Mouse (Mus musculus) ES-E14 (cell line): ENCODE data around the gene Rasgef1c. TPM values are rescaled to one million over a fixed set of nuclear protein-coding genes. Genes with fewer than 3 reads are reported as not detected.

ENCODE experiments used
- DNase-seq: peaks from one replicate; pipeline ENCODE4 v3.0.0-alpha.2; 2013; ENCODE audit warnings: low read depth, low spot score
- H3K27ac ChIP-seq: 2 replicates; pipeline ENCODE4 v1.5.1; 2012; ENCODE audit warnings: low read depth, mild to moderate bottlenecking, low read length, moderate library complexity, mixed read lengths; ENCODE audit not compliant: poor library complexity, insufficient read depth, severe bottlenecking
- H3K36me3 ChIP-seq: 2 replicates; pipeline ENCODE4 v1.6.1; 2012; ENCODE audit warnings: mild to moderate bottlenecking, low read length, moderate library complexity, mixed read lengths; ENCODE audit not compliant: control insufficient read depth, poor library complexity, insufficient read depth, severe bottlenecking
- H3K4me1 ChIP-seq, 2 experiments: fragments of 150-350 bp in 1 of 2; sonication (generic) in 1 of 2; 2 replicates each; pipeline ENCODE4 v1.6.1; 2012; ENCODE audit warnings: low read length in 2 of 2, mild to moderate bottlenecking in 1 of 2, mixed read lengths in 1 of 2; ENCODE audit not compliant: control insufficient read depth in 2 of 2, insufficient read depth in 2 of 2, poor library complexity in 1 of 2
- H3K4me3 ChIP-seq, 2 experiments: fragments of 150-350 bp in 1 of 2; sonication (generic) in 1 of 2; 2 replicates each; pipeline ENCODE4 v1.5.1; 2012; ENCODE audit warnings: low read length in 2 of 2, low read depth in 1 of 2, mild to moderate bottlenecking in 1 of 2, mixed read lengths in 1 of 2; ENCODE audit not compliant: insufficient read depth in 1 of 2, poor library complexity in 1 of 2, severe bottlenecking in 1 of 2
- H3K9ac ChIP-seq: 2 replicates; pipeline ENCODE4 v1.6.1; 2012; ENCODE audit warnings: low read depth, mild to moderate bottlenecking, low read length, mixed read lengths; ENCODE audit not compliant: poor library complexity, insufficient read depth, severe bottlenecking
- H3K9me3 ChIP-seq: fragments of 150-350 bp; sonication (generic); 2 replicates; pipeline ENCODE4 v1.6.1; 2012; ENCODE audit warnings: low read depth, mild to moderate bottlenecking, low read length; ENCODE audit not compliant: control insufficient read depth, insufficient read depth
- CHD2 ChIP-seq: IDR thresholded peaks from 2 replicates; pipeline ENCODE4 v1.6.1; 2014; ENCODE audit warnings: mild to moderate bottlenecking, low read depth, low read length, inconsistent platforms
- HCFC1 ChIP-seq: IDR thresholded peaks from 2 replicates; pipeline ENCODE4 v1.6.1; 2012; ENCODE audit warnings: low read length, inconsistent platforms, borderline replicate concordance; ENCODE audit not compliant: insufficient read depth
- MAFK ChIP-seq: IDR thresholded peaks from 2 replicates; pipeline ENCODE4 v1.6.1; 2014; ENCODE audit warnings: mild to moderate bottlenecking, low read depth, low read length, inconsistent platforms; ENCODE audit not compliant: insufficient read depth
- ZC3H11A ChIP-seq: IDR thresholded peaks from 2 replicates; pipeline ENCODE4 v1.6.1; 2012; ENCODE audit warnings: low read depth, mild to moderate bottlenecking, inconsistent platforms, low read length, borderline replicate concordance
- ZNF384 ChIP-seq: IDR thresholded peaks from 2 replicates; pipeline ENCODE4 v1.6.1; 2012; ENCODE audit warnings: low read depth, low read length, inconsistent platforms
- in situ Hi-C, 2 experiments: fragments of 600-800 bp; cut with MboI; formaldehyde crosslinking; loops; one replicate each; pipeline ENCODE4 v1.15.1; 2025; ENCODE audit warnings: low sequenced_read_pairs in 2 of 2, inconsistent platforms in 1 of 2; ENCODE audit not compliant: unreplicated experiment in 2 of 2
- total RNA-seq: library from RNA; depleted of rRNA; stranded (reverse); fragments of 300-350 nt; gene quantifications from 2 replicates; pipeline ENCODE4 v1.2.3, GENCODE M21; 2012

Rasgef1c gene
- total RNA-seq, 1 experiment: 0.76 TPM

- H3K9me3 ChIP-seq: no peaks in the 10 kb centered on the region
- DNase-seq: no peak
- H3K4me1 ChIP-seq: no peaks in the 10 kb centered on the region
- no peak overlapping the region for H3K27ac ChIP-seq
- no peak overlapping the region for H3K9ac ChIP-seq
- H3K36me3 ChIP-seq: no peaks in the 10 kb centered on the region
- no peak overlapping the region for H3K4me3 ChIP-seq
- in situ Hi-C loops: no loop called here
- TF ChIP-seq ZNF384 (no peak), ZC3H11A (no peak), MAFK (no peak), CHD2 (no peak), HCFC1 (no peak)
Observed at GRCm38 (mm10) chr11:49953616-49954015, 52.0 kb downstream of the Rasgef1c start.

DNA sequence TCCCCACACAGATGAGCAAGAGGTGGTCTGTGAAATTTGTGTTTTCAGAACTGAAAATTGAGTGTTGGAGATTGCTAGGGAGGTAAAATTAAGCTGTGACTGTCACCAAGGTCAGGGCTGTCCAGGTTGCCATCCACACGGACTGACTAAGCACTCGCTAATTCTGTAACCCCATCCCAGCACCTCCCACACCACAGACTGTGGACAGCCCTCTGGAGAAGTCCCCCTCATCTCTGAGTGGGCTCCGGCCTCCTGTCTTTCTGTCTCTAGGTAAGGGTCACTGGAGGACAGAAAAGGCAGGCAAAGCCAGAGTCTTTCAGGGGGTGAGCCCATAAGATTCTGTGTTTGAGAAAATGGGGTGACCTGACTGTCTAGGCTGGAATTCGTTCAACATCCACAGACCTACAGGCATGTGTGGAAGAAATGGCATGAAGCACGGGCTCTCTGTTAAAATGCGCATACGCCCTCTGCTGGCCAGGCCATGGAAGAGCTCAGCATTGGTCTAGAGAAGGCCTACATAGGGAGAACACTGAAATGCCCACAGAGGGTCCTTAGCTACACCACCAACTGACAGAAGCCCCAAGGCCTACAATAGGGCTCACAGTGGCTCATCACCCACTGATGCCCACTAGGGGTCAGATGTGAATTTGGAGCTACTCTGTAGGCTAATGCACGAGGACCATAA lies 54.1 kb downstream of the Rasgef1c start:
- TF ChIP-seq ZC3H11A (peak; percentile 8; the same call in 1 of the 2 replicates), HCFC1 (no peak), CHD2 (no peak)
- Histone ChIP-seq H3K27ac (no peak overlapping the region), H3K9me3 (no peaks in the 10 kb centered on the region), H3K9ac (no peak overlapping the region), H3K4me1 (no peaks in the 10 kb centered on the region), H3K4me3 (no peak overlapping the region), H3K36me3 (no peaks in the 10 kb centered on the region)
- in situ Hi-C loops: no loop called here
- peak; percentile 62 for DNase-seq

- H3K9ac ChIP-seq: no peak overlapping the region
- H3K9me3 ChIP-seq: no peaks in the 10 kb centered on the region
- H3K36me3 ChIP-seq: no peaks in the 10 kb centered on the region
- in situ Hi-C loops: no loop called here
- TF ChIP-seq MAFK: no peak
- TF ChIP-seq HCFC1: no peak
- no peak for TF ChIP-seq ZNF384
- TF ChIP-seq ZC3H11A: no peak
- TF ChIP-seq CHD2: no peak
- H3K27ac ChIP-seq: no peak overlapping the region
- H3K4me3 ChIP-seq: no peak overlapping the region
- peak; percentile 34 for DNase-seq
- H3K4me1 ChIP-seq: no peaks in the 10 kb centered on the region
Observed at GRCm38 (mm10) chr11:49958017-49958416, 56.4 kb downstream of the Rasgef1c start.

DNA sequence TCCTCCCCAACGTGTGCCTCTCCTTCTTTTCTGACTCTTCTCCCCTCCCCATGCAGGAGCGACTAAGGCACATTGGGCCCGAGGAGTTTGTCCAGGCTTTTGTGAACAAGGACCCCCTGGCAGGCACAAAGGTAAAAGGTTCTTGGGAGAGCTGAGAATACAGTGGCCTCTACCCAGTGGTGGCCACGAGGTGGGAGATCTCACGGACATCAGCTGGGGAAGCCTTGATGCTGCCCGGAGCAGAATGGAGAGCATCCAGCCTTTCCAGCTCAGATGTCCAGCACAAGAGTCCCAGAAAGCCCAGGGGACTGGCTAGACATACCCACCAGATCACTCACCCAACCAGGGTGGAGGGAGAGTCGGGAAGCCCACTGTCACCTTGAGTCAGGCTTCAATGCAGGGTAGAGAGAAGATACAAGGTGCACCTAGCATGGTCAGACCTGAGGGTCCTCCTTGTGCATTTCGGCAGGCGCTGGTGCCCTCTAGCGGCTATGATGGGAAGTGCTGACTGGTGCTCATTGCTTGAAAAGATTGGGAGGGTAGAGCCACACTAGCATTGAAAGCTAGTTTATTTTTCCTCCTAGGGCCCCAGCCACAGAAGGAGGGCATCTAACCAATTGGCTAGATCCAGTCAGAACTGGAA lies 59.6 kb downstream of the Rasgef1c start:
- no peaks in the 10 kb centered on the region for H3K36me3 ChIP-seq
- DNase-seq: peak; percentile 69
- no peak overlapping the region for H3K4me3 ChIP-seq
- no peaks in the 10 kb centered on the region for H3K9me3 ChIP-seq
- TF ChIP-seq CHD2: no peak
- TF ChIP-seq MAFK: peak; percentile 77
- TF ChIP-seq ZC3H11A: peak; percentile 89
- H3K9ac ChIP-seq: no peak overlapping the region
- no peaks in the 10 kb centered on the region for H3K4me1 ChIP-seq
- in situ Hi-C loops: no loop called here
- no peak overlapping the region for H3K27ac ChIP-seq
